Mouse (Mus musculus) thymus, postnatal 4 days (tissue): ENCODE measurements around the gene Robo3.

Experiments
- DNase-seq: peaks from one replicate; pipeline ENCODE4 v3.0.0; 2021

Robo3 gene

DNA sequence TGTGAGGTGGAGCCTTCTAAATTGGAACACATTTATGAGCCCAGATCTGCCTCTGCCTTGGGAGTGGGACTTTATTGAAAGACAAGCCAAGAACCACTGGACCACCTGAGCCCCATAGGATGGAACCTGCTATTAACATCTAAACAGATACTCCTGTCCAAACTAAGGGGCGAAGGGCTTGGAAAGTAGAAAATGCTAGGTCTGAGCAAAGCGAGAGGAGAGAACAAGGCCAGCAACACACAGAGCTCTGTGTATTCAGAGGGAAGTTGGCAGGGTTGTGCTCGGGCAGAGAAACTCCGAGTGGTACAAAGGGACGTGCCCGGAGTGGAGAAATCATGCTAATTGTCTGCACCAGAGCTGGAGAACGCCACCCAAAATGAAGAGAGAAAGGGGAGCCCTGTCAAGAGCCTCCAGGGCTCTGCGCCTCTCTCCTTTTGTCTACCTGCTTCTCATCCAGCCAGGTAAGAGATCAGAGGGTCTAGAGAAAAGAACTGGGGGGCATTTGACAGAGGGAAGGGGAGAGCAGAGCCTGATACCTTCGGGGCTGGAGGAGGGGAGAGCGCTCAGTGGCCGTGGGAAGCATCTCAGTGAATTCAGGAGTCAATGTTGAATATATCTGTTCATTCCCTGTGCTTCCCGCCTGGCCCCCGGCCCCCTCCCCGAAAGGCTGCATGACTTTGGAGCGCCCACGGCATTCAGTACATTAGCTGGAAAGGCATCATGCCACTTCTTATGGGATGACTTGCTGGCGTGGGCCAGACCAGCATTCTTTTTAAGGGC, 65.6 kb downstream of the Robo3 start, which contains the start of gene Hepacam:
Hepacam (plus strand) TSS at position 51 of the 780 bp plus-strand sequence.
- no peak for DNase-seq

DNA sequence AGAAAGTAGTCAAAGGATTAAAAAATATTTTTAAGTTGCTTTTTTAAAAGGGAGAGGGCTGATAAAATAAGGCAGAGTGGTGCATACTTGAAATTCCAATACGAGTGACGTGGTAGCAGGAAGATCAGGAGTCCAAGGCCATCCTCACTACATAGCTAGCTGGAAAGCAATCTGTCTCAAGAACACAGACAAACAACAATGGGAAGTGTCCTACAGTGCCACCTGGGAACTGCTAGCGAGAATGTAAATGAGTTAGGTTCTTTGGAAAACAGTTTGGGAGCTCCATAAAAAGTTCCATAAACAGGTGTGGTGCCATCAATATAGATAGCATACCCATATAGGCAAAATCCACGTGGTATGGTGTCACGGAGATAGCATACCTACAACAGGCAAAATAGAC, 67.3 kb downstream of the Robo3 start:
- DNase-seq, result no peak
